Mouse (Mus musculus) heart, embryonic 12.5 days (tissue): Measurements from ENCODE around the gene Cda. TPM values are rescaled to one million over a fixed set of nuclear protein-coding genes. Genes with fewer than 3 reads are reported as not detected.

Source experiments
- ATAC-seq: fragments of 200-750 bp; cut with Nextera tagmentation; 2 replicates; pipeline ENCODE4 v1.8.0; 2017; ENCODE audit warnings: moderate TSS enrichment, moderate library complexity; ENCODE audit not compliant: insufficient number of reproducible peaks, low FRiP score
- H3K27ac ChIP-seq: fragments of 300-500 bp; sonication (generic); 2 replicates; pipeline ENCODE4 v1.5.1; 2016; ENCODE audit warnings: mild to moderate bottlenecking, moderate library complexity; ENCODE audit not compliant: poor library complexity, severe bottlenecking
- H3K27me3 ChIP-seq: fragments of 300-500 bp; sonication (generic); replicated peaks from 2 replicates; pipeline ENCODE4 v1.6.1; 2016; ENCODE audit warnings: mild to moderate bottlenecking, moderate library complexity
- H3K36me3 ChIP-seq: fragments of 300-500 bp; sonication (generic); 2 replicates; pipeline ENCODE4 v1.6.1; 2016; ENCODE audit warnings: mild to moderate bottlenecking, moderate library complexity
- H3K4me1 ChIP-seq: fragments of 300-500 bp; sonication (generic); replicated peaks from 2 replicates; pipeline ENCODE4 v1.6.1; 2016; ENCODE audit warnings: mild to moderate bottlenecking
- H3K4me2 ChIP-seq: fragments of 300-500 bp; sonication (generic); 2 replicates; pipeline ENCODE4 v1.6.1; 2016; ENCODE audit warnings: mild to moderate bottlenecking, moderate library complexity
- H3K4me3 ChIP-seq: fragments of 300-500 bp; sonication (generic); 2 replicates; pipeline ENCODE4 v1.5.1; 2016; ENCODE audit warnings: mild to moderate bottlenecking
- H3K9ac ChIP-seq: fragments of 300-500 bp; sonication (generic); 2 replicates; pipeline ENCODE4 v1.6.1; 2016; ENCODE audit warnings: mild to moderate bottlenecking, moderate library complexity
- H3K9me3 ChIP-seq: fragments of 300-500 bp; sonication (generic); replicated peaks from 2 replicates; pipeline ENCODE4 v1.6.1; 2016; ENCODE audit warnings: mild to moderate bottlenecking, moderate library complexity
- WGBS: fragments of 180-500 bp; shearing (Covaris S2); methylation state at CpG from one replicate; pipeline ENCODE4 v1.1.7; 2016; 5-methylcytosine and 5-hydroxymethylcytosine counted together
- polyA plus RNA-seq: library from polyadenylated mRNA; unstranded; fragments of >200 nt; fragmentation: Nextera tagmentation; extraction: Ambion mirVana; gene quantifications from 2 replicates; pipeline ENCODE4 v1.2.1, GENCODE M21; 2016

Cda gene
- polyA plus RNA-seq, 1 experiment from 2014 or later, result 10.9 TPM

- no peaks in the 10 kb centered on the region for H3K27me3 ChIP-seq
- H3K4me3 ChIP-seq, result no peak overlapping the region
- H3K4me1 ChIP-seq, result peaks cover 42% of the 10 kb centered on the region
- peaks cover 23% of the 10 kb centered on the region for H3K36me3 ChIP-seq
- WGBS, result 77% methylated on average over 7 of the region's 7 CpGs
- no peaks in the 10 kb centered on the region for H3K9me3 ChIP-seq
- H3K9ac ChIP-seq, result no peak overlapping the region
- no peak for ATAC-seq
- H3K27ac ChIP-seq, result no peak overlapping the region
- no peak overlapping the region for H3K4me2 ChIP-seq
These were observed 46.3 kb downstream of the Cda start for GRCm38 (mm10) chr4:138321488-138321887.

- Histone ChIP-seq H3K4me1 (peaks cover 40% of the 10 kb centered on the region), H3K9ac (0 out of 2 replicates have a peak overlapping the region, but pooled peaks have one; percentile 8), H3K27me3 (no peaks in the 10 kb centered on the region), H3K27ac (no peak overlapping the region), H3K36me3 (peaks cover 30% of the 10 kb centered on the region), H3K9me3 (no peaks in the 10 kb centered on the region), H3K4me2 (no peak overlapping the region), H3K4me3 (no peak overlapping the region)
- WGBS, result 61% methylated on average over 11 of the region's 11 CpGs
- ATAC-seq, result no peak
These were observed 47.1 kb downstream of the Cda start for GRCm38 (mm10) chr4:138320711-138321110.

GRCm38 (mm10) chr4:138319508-138319907 is 48.3 kb downstream of the Cda start:
- no peak overlapping the region for H3K27ac ChIP-seq
- peaks cover 41% of the 10 kb centered on the region for H3K36me3 ChIP-seq
- no peaks in the 10 kb centered on the region for H3K27me3 ChIP-seq
- ATAC-seq, result no peak
- no peak overlapping the region for H3K4me2 ChIP-seq
- no peaks in the 10 kb centered on the region for H3K9me3 ChIP-seq
- 32% methylated on average over 10 of the region's 10 CpGs for WGBS
- no peak overlapping the region for H3K9ac ChIP-seq
- no peak overlapping the region for H3K4me3 ChIP-seq
- peaks cover 36% of the 10 kb centered on the region for H3K4me1 ChIP-seq

- no peak overlapping the region for H3K9ac ChIP-seq
- H3K27ac ChIP-seq, result no peak overlapping the region
- H3K36me3 ChIP-seq, result peaks cover 50% of the 10 kb centered on the region
- WGBS, result 49% methylated on average over 6 of the region's 6 CpGs
- no peak overlapping the region for H3K4me2 ChIP-seq
- H3K4me3 ChIP-seq, result no peak overlapping the region
- no peaks in the 10 kb centered on the region for H3K27me3 ChIP-seq
- no peak for ATAC-seq
- H3K9me3 ChIP-seq, result no peaks in the 10 kb centered on the region
- H3K4me1 ChIP-seq, result peaks cover 29% of the 10 kb centered on the region
These were observed 49.1 kb downstream of the Cda start for GRCm38 (mm10) chr4:138318509-138319266.

GRCm38 (mm10) chr4:138316369-138316768 is 51.4 kb downstream of the Cda start:
- no peak overlapping the region for H3K9ac ChIP-seq
- WGBS, result 84% methylated on average over 6 of the region's 6 CpGs
- no peaks in the 10 kb centered on the region for H3K9me3 ChIP-seq
- no peak overlapping the region for H3K4me2 ChIP-seq
- no peaks in the 10 kb centered on the region for H3K27me3 ChIP-seq
- H3K4me1 ChIP-seq, result peaks cover 8% of the 10 kb centered on the region
- H3K4me3 ChIP-seq, result no peak overlapping the region
- no peak overlapping the region for H3K27ac ChIP-seq
- no peak for ATAC-seq
- peaks cover 73% of the 10 kb centered on the region for H3K36me3 ChIP-seq

- H3K27me3 ChIP-seq, result no peaks in the 10 kb centered on the region
- H3K27ac ChIP-seq, result no peak overlapping the region
- no peaks in the 10 kb centered on the region for H3K9me3 ChIP-seq
- peaks cover 79% of the 10 kb centered on the region for H3K36me3 ChIP-seq
- WGBS, result 71% methylated on average over 9 of the region's 9 CpGs
- ATAC-seq, result no peak
- peaks cover 2% of the 10 kb centered on the region for H3K4me1 ChIP-seq
- H3K4me2 ChIP-seq, result no peak overlapping the region
- H3K4me3 ChIP-seq, result no peak overlapping the region
- H3K9ac ChIP-seq, result no peak overlapping the region
These were observed 52.0 kb downstream of the Cda start for GRCm38 (mm10) chr4:138315781-138316180.

- 86% methylated on average over 4 of the region's 4 CpGs for WGBS
- Histone ChIP-seq H3K27ac (no peak overlapping the region), H3K4me2 (no peak overlapping the region), H3K9me3 (no peaks in the 10 kb centered on the region), H3K9ac (no peak overlapping the region), H3K4me3 (no peak overlapping the region), H3K27me3 (no peaks in the 10 kb centered on the region), H3K36me3 (peaks cover 87% of the 10 kb centered on the region), H3K4me1 (no peaks in the 10 kb centered on the region)
- ATAC-seq, result no peak
These were observed 54.0 kb downstream of the Cda start for GRCm38 (mm10) chr4:138313795-138314194.

GRCm38 (mm10) chr4:138313021-138313420 is 54.8 kb downstream of the Cda start:
- 90% methylated on average over 11 of the region's 11 CpGs for WGBS
- H3K4me3 ChIP-seq, result no peak overlapping the region
- no peak overlapping the region for H3K4me2 ChIP-seq
- no peaks in the 10 kb centered on the region for H3K4me1 ChIP-seq
- H3K36me3 ChIP-seq, result peaks cover 95% of the 10 kb centered on the region
- no peak for ATAC-seq
- H3K27ac ChIP-seq, result no peak overlapping the region
- no peaks in the 10 kb centered on the region for H3K27me3 ChIP-seq
- H3K9ac ChIP-seq, result no peak overlapping the region
- H3K9me3 ChIP-seq, result no peaks in the 10 kb centered on the region

- H3K9me3 ChIP-seq, result no peaks in the 10 kb centered on the region
- no peak overlapping the region for H3K9ac ChIP-seq
- H3K27me3 ChIP-seq, result no peaks in the 10 kb centered on the region
- no peak overlapping the region for H3K27ac ChIP-seq
- no peak for ATAC-seq
- no peaks in the 10 kb centered on the region for H3K4me1 ChIP-seq
- WGBS, result 96% methylated on average over 3 of the region's 3 CpGs
- no peak overlapping the region for H3K4me2 ChIP-seq
- H3K36me3 ChIP-seq, result peaks cover 97% of the 10 kb centered on the region
- H3K4me3 ChIP-seq, result no peak overlapping the region
These were observed 55.7 kb downstream of the Cda start for GRCm38 (mm10) chr4:138312105-138312504.

- Histone ChIP-seq H3K4me1 (no peaks in the 10 kb centered on the region), H3K4me3 (no peak overlapping the region), H3K9me3 (no peaks in the 10 kb centered on the region), H3K9ac (no peak overlapping the region), H3K4me2 (no peak overlapping the region), H3K27ac (no peak overlapping the region), H3K27me3 (no peaks in the 10 kb centered on the region), H3K36me3 (peaks cover 97% of the 10 kb centered on the region)
- WGBS, result 59% methylated on average over 8 of the region's 8 CpGs
- ATAC-seq, result peak; percentile 42; the same call in 1 of the 2 replicates
These were observed 56.2 kb downstream of the Cda start for GRCm38 (mm10) chr4:138311595-138311994.

GRCm38 (mm10) chr4:138310311-138310910 is 57.4 kb downstream of the Cda start:
- no peak overlapping the region for H3K9ac ChIP-seq
- no peak for ATAC-seq
- H3K4me3 ChIP-seq, result no peak overlapping the region
- no peak overlapping the region for H3K4me2 ChIP-seq
- H3K4me1 ChIP-seq, result peaks cover 6% of the 10 kb centered on the region
- no peaks in the 10 kb centered on the region for H3K27me3 ChIP-seq
- H3K36me3 ChIP-seq, result peaks cover 89% of the 10 kb centered on the region
- no peaks in the 10 kb centered on the region for H3K9me3 ChIP-seq
- WGBS, result 91% methylated on average over 19 of the region's 19 CpGs
- no peak overlapping the region for H3K27ac ChIP-seq
